Mouse (Mus musculus) left cerebral cortex, postnatal 36 days (tissue): ENCODE measurements around the gene Ccl27b. TPM values are rescaled to one million over a fixed set of nuclear protein-coding genes. Genes with fewer than 3 reads are reported as not detected.
"Not testable (repeated sequence)": the region's sequence is repeated elsewhere in the genome, so short reads cannot be mapped to it uniquely, and the experiment has no call there.

Experiments used
- DNase-seq, 2 experiments: peaks; one replicate each; pipeline ENCODE4 v3.0.0; 2021 to 2022; ENCODE audit warnings: low spot score in 2 of 2, mixed read lengths in 1 of 2
- intact Hi-C: fragments of 180-260 bp; cut with DNase I; formaldehyde crosslinking; loops from one replicate; pipeline ENCODE4 v1.15.1; 2025
- total RNA-seq, 2 experiments: library from RNA; stranded (reverse); gene quantifications; 2 replicates each; pipeline ENCODE4 v1.2.3; 2021

The Ccl27b gene
- total RNA-seq, result 1 to 10 TPM; 3.9 to 7.2 TPM

GRCm38 (mm10) chr4:42654951-42655350 is at the start of gene Ccl27b:
TSS of gene Ccl27b (plus strand) at chr4:42655251.
- DNase-seq, intact Hi-C loops: not testable (repeated sequence)

GRCm38 (mm10) chr4:42611895-42612294 is 43.2 kb upstream of the Ccl27b start, which contains the start of gene Gm10591:
TSS of gene Gm10591 (plus strand) at chr4:42612195.
- DNase-seq, intact Hi-C loops: not testable (repeated sequence)

GRCm38 (mm10) chr4:42629419-42629818 is 25.6 kb upstream of the Ccl27b start, which contains the start of gene Gm2564:
TSS of gene Gm2564 (plus strand) at chr4:42629719.
- intact Hi-C loops, DNase-seq: not testable (repeated sequence)

GRCm38 (mm10) chr4:42661793-42662192 is 6.7 kb downstream of the Ccl27b start, which contains the start of gene Il11ra2:
TSS of gene Il11ra2 (minus strand) at chr4:42661893.
- DNase-seq, intact Hi-C loops: not testable (repeated sequence)

- DNase-seq, intact Hi-C loops: not testable (repeated sequence)
Measured at GRCm38 (mm10) chr4:42675415-42675814, 20.4 kb downstream of the Ccl27b start.

- intact Hi-C loops, DNase-seq: not testable (repeated sequence)
Measured at GRCm38 (mm10) chr4:42679365-42679764, 24.3 kb downstream of the Ccl27b start.

GRCm38 (mm10) chr4:42680374-42681356 is 25.6 kb downstream of the Ccl27b start:
- DNase-seq, intact Hi-C loops: not testable (repeated sequence)

GRCm38 (mm10) chr4:42681473-42682182 is 26.6 kb downstream of the Ccl27b start:
- intact Hi-C loops, DNase-seq: not testable (repeated sequence)

GRCm38 (mm10) chr4:42682183-42682524 is 27.1 kb downstream of the Ccl27b start:
- intact Hi-C loops, DNase-seq: not testable (repeated sequence)

Other genes with a start within 250 kb of the Ccl27b start
- not detected for gene Gm21586, start 215.9 kb upstream of the Ccl27b start, total RNA-seq
- gene Gm2163, start 188.5 kb upstream of the Ccl27b start, total RNA-seq, result 1 to 10 TPM; 6.9 to 7.7 TPM
- under 1 TPM in 1 of 2 experiments, not detected in 1; 0.66 TPM for gene Fam205a2, start 127.1 kb upstream of the Ccl27b start, total RNA-seq
- not detected for gene Gm10591, start 43.1 kb upstream of the Ccl27b start, total RNA-seq
- 10 to 100 TPM; 14.3 TPM for gene Gm2564, start 25.5 kb upstream of the Ccl27b start, total RNA-seq
- under 1 TPM; 0.32 to 0.41 TPM for gene Il11ra2, start 6.6 kb downstream of the Ccl27b start, total RNA-seq
- gene 4930578G10Rik, start 80.3 kb downstream of the Ccl27b start, total RNA-seq, result 1 to 10 TPM; 3.1 to 4.0 TPM
- 1 to 10 TPM in 1 of 2 experiments, under 1 TPM in 1; 0.82 to 1.0 TPM for gene Ccl19, start 101.3 kb downstream of the Ccl27b start, total RNA-seq
- gene Ccl21a, start 118.7 kb downstream of the Ccl27b start, total RNA-seq, result under 1 TPM in 1 of 2 experiments, not detected in 1; 0.52 TPM
- gene Fam205a1, start 198.6 kb downstream of the Ccl27b start, total RNA-seq, result under 1 TPM; 0.20 to 0.22 TPM
- 1 to 10 TPM; 2.6 TPM for gene Gm12394, start 201.5 kb downstream of the Ccl27b start, total RNA-seq
- gene Fam205c, start 219.0 kb downstream of the Ccl27b start, total RNA-seq, result 1 to 10 TPM; 1.2 to 2.0 TPM